Mouse (Mus musculus): ENCODE measurements at regions not wholly inside any gene's neighbourhood (a gene's known extent, or its start where the extent isn't known, plus 50 kb on each side); places are given as distances from the start of the nearest gene placed in this dataset.

GRCm38 (mm10) chr6:51002713-51003112 is 348.5 kb upstream of the Npvf start:
- H3K9me3 ChIP-seq (ENCODE audit: control insufficient read depth, low read length) = no peaks in the 10 kb centered on the region
- H3K4me3 ChIP-seq (ENCODE audit: insufficient read depth in 1 of 2, low read depth in 2 of 2, low read length in 2 of 2) = no peak overlapping the region
- 50% methylated on average over 7 of the region's 7 CpGs for WGBS (ENCODE audit: insufficient replicate concordance)
- DNase-seq (ENCODE audit: low read depth in 3 of 3, low spot score in 3 of 3) (no peak), ATAC-seq (ENCODE audit: insufficient read depth) (no peak)
- no peak overlapping the region for H3K27ac ChIP-seq
- H3K9ac ChIP-seq (replicated peaks) = no peak overlapping the region
- no peaks in the 10 kb centered on the region for H3K27me3 ChIP-seq (ENCODE audit: control insufficient read depth, insufficient read depth, low read length)
- TF ChIP-seq EP300 (IDR thresholded peaks at IDR 0.05; ENCODE audit: low read depth) (no peak), CTCF (IDR thresholded peaks at IDR 0.05; ENCODE audit: low read depth) (no peak)
- no peaks in the 10 kb centered on the region for H3K36me3 ChIP-seq (replicated peaks; ENCODE audit: control insufficient read depth, insufficient read depth, low read depth)
- H3K4me1 ChIP-seq (replicated peaks; ENCODE audit: control insufficient read depth in 2 of 2, insufficient read depth in 2 of 2, low read length in 1 of 2) = no peaks in the 10 kb centered on the region
- no peak overlapping the region for H3K4me2 ChIP-seq (ENCODE audit: low read depth)

GRCm38 (mm10) chr6:51006074-51006591 is 351.9 kb upstream of the Npvf start:
- ATAC-seq (ENCODE audit: insufficient read depth) (no peak), DNase-seq (ENCODE audit: low read depth in 3 of 3, low spot score in 3 of 3) (no peak)
- Histone ChIP-seq H3K9ac (replicated peaks) (no peak overlapping the region), H3K4me1 (replicated peaks; ENCODE audit: control insufficient read depth in 2 of 2, insufficient read depth in 2 of 2, low read length in 1 of 2) (no peaks in the 10 kb centered on the region), H3K27me3 (ENCODE audit: control insufficient read depth, insufficient read depth, low read length) (no peaks in the 10 kb centered on the region), H3K4me3 (ENCODE audit: insufficient read depth in 1 of 2, low read depth in 2 of 2, low read length in 2 of 2) (no peak overlapping the region), H3K4me2 (ENCODE audit: low read depth) (no peak overlapping the region), H3K27ac (no peak overlapping the region), H3K9me3 (ENCODE audit: control insufficient read depth, low read length) (no peaks in the 10 kb centered on the region), H3K36me3 (replicated peaks; ENCODE audit: control insufficient read depth, insufficient read depth, low read depth) (no peaks in the 10 kb centered on the region)
- TF ChIP-seq EP300 (IDR thresholded peaks at IDR 0.05; ENCODE audit: low read depth) (no peak), CTCF (IDR thresholded peaks at IDR 0.05; ENCODE audit: low read depth) (no peak)
- 57% methylated on average over 11 of the region's 11 CpGs for WGBS (ENCODE audit: insufficient replicate concordance)

GRCm38 (mm10) chr6:51009526-51010340 is 355.5 kb upstream of the Npvf start:
- ATAC-seq (ENCODE audit: insufficient read depth) (no peak), DNase-seq (ENCODE audit: low read depth in 3 of 3, low spot score in 3 of 3) (no peak)
- WGBS (ENCODE audit: insufficient replicate concordance) = 61% methylated on average over 14 of the region's 14 CpGs
- Histone ChIP-seq H3K4me3 (ENCODE audit: insufficient read depth in 1 of 2, low read depth in 2 of 2, low read length in 2 of 2) (no peak overlapping the region), H3K27me3 (ENCODE audit: control insufficient read depth, insufficient read depth, low read length) (no peaks in the 10 kb centered on the region), H3K36me3 (replicated peaks; ENCODE audit: control insufficient read depth, insufficient read depth, low read depth) (no peaks in the 10 kb centered on the region), H3K4me1 (replicated peaks; ENCODE audit: control insufficient read depth in 2 of 2, insufficient read depth in 2 of 2, low read length in 1 of 2) (no peaks in the 10 kb centered on the region), H3K27ac (no peak overlapping the region), H3K9me3 (ENCODE audit: control insufficient read depth, low read length) (no peaks in the 10 kb centered on the region), H3K9ac (replicated peaks) (no peak overlapping the region), H3K4me2 (ENCODE audit: low read depth) (no peak overlapping the region)
- TF ChIP-seq EP300 (IDR thresholded peaks at IDR 0.05; ENCODE audit: low read depth) = no peak
- TF ChIP-seq CTCF (IDR thresholded peaks at IDR 0.05; ENCODE audit: low read depth) = no peak

GRCm38 (mm10) chr6:51010536-51010935 is 356.3 kb upstream of the Npvf start:
- Histone ChIP-seq H3K9me3 (ENCODE audit: control insufficient read depth, low read length) (no peaks in the 10 kb centered on the region), H3K27ac (no peak overlapping the region), H3K4me2 (ENCODE audit: low read depth) (no peak overlapping the region), H3K9ac (replicated peaks) (no peak overlapping the region), H3K4me1 (replicated peaks; ENCODE audit: control insufficient read depth in 2 of 2, insufficient read depth in 2 of 2, low read length in 1 of 2) (no peaks in the 10 kb centered on the region), H3K36me3 (replicated peaks; ENCODE audit: control insufficient read depth, insufficient read depth, low read depth) (no peaks in the 10 kb centered on the region), H3K27me3 (ENCODE audit: control insufficient read depth, insufficient read depth, low read length) (no peaks in the 10 kb centered on the region), H3K4me3 (ENCODE audit: insufficient read depth in 1 of 2, low read depth in 2 of 2, low read length in 2 of 2) (no peak overlapping the region)
- no peak for DNase-seq (ENCODE audit: low read depth in 3 of 3, low spot score in 3 of 3)
- TF ChIP-seq CTCF (IDR thresholded peaks at IDR 0.05; ENCODE audit: low read depth) (no peak), EP300 (IDR thresholded peaks at IDR 0.05; ENCODE audit: low read depth) (no peak)
- no peak for ATAC-seq (ENCODE audit: insufficient read depth)
- 38% methylated on average over 1 of the region's 1 CpGs for WGBS (ENCODE audit: insufficient replicate concordance)

- no peak overlapping the region for H3K4me3 ChIP-seq (ENCODE audit: insufficient read depth in 1 of 2, low read depth in 2 of 2, low read length in 2 of 2)
- no peaks in the 10 kb centered on the region for H3K36me3 ChIP-seq (replicated peaks; ENCODE audit: control insufficient read depth, insufficient read depth, low read depth)
- H3K9me3 ChIP-seq (ENCODE audit: control insufficient read depth, low read length) = no peaks in the 10 kb centered on the region
- no peak overlapping the region for H3K4me2 ChIP-seq (ENCODE audit: low read depth)
- ATAC-seq (ENCODE audit: insufficient read depth) (no peak), DNase-seq (ENCODE audit: low read depth in 3 of 3, low spot score in 3 of 3) (no peak)
- no peaks in the 10 kb centered on the region for H3K27me3 ChIP-seq (ENCODE audit: control insufficient read depth, insufficient read depth, low read length)
- H3K4me1 ChIP-seq (replicated peaks; ENCODE audit: control insufficient read depth in 2 of 2, insufficient read depth in 2 of 2, low read length in 1 of 2) = no peaks in the 10 kb centered on the region
- 65% methylated on average over 15 of the region's 15 CpGs for WGBS (ENCODE audit: insufficient replicate concordance)
- H3K27ac ChIP-seq = no peak overlapping the region
- H3K9ac ChIP-seq (replicated peaks) = no peak overlapping the region
- TF ChIP-seq CTCF (IDR thresholded peaks at IDR 0.05; ENCODE audit: low read depth) (no peak), EP300 (IDR thresholded peaks at IDR 0.05; ENCODE audit: low read depth) (no peak)
These were observed 358.0 kb upstream of the Npvf start for GRCm38 (mm10) chr6:51012086-51012830.

All from liver, embryonic 14.5 days (tissue).